Mouse (Mus musculus) erythroblast, embryonic 14.5 days (primary cell): Measurements from ENCODE around the gene Vash1.

Experiments used
- GATA1 ChIP-seq: IDR thresholded peaks from 2 replicates; pipeline ENCODE4 v1.6.1; 2012; ENCODE audit warnings: low read length, inconsistent platforms, mixed read lengths
- TAL1 ChIP-seq: IDR thresholded peaks from 3 replicates; pipeline ENCODE4 v1.6.1; 2012; ENCODE audit warnings: low read length, inconsistent platforms, mixed read lengths

DNA sequence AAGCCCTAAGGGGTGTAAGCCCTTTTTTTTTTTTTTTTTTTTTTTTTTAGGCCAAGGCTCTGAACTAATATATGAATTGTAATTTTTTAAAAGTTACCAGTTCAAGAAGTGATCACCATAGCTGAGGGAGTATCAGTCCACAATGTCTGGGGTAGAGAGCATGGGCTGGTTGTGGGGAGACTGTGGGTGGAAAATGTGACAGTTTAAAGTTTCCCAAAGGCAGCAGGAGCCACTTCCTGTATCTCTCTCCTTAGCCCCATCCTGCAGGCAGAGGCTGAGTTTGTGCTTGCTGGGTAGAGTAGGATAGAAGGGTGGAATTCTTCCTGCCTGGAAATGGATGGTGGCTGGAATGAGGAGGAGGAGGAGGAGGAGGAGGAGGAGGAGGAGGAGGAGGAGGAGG lies 14.9 kb downstream of the Vash1 start:
- TF ChIP-seq TAL1: no peak
- no peak for TF ChIP-seq GATA1
